Mouse (Mus musculus): ENCODE data around the gene Plpp3. TPM values are rescaled to one million over a fixed set of nuclear protein-coding genes. Genes with fewer than 3 reads are reported as not detected.
A peak's percentile ranks its signal among the peaks of the same experiment; 100 is the strongest.

Gene Plpp3
- polyA plus RNA-seq, 1 experiment from 2014 or later = 85.4 TPM

DNA sequence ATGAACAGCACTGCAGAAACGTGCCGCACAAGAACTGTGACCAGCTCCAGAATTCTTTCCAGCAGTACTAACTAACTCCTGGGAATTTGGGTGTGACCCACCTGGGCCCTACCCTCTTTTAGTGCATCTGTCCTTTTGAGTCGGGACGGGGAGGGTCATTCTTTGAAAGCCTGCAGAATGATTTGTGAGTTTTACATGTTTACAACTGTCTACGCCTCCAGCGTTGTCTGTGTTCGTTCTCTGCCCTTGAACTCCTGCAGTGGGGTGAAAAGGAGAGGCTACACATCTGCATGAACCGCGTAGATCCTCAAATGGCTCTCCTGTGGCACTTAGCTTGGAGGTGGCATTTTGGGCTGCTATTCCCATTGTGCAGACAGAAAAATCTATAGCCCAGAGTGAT lies 39.0 kb downstream of the Plpp3 start:
- WGBS = 71% methylated on average over 9 of the region's 9 CpGs
- ATAC-seq (ENCODE audit: borderline replicate concordance, extremely low read depth, low FRiP score, low TSS enrichment) = no peak
- H3K9ac ChIP-seq = no peak overlapping the region

DNA sequence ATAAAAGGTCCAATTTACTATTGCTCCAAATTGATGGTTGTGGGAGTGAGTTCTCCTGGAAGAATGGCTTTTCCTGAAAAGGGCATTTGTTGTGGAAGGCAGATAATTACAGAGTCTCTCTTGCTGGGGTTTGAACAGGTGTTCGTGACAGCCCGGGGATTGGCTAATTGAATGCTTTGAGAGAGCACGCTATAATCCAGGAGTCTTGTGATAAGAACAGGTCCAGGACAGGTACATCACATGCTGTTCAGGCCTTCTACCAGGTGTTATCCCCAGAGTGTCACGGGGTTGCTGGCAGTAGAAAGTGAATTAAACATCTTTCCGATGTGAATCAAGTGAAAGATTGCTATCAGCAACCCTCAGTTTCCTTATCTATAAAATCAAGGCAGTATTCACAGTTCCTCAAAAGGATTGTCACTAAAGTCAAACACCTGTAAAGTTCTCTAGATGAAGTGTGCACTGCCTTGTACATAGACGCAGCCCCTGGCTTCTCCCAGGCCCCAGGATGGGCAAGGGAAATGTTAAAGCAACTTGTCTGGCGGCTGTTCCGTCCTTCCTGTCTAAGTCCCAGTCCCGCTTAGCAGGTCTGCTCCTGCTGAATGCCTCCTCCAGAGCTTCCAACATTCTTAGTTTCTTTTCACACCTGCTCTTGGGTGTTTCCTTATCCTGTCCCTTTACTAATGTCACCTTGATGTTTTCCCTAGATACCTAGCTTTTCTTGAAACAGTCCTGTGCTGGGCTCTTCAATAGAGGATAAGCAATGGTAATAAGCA lies 40.0 kb downstream of the Plpp3 start:
- no peak for ATAC-seq (ENCODE audit: borderline replicate concordance, extremely low read depth, low FRiP score, low TSS enrichment)
- Histone ChIP-seq H3K27ac (no peak overlapping the region), H3K4me1 (peaks cover 39% of the 10 kb centered on the region), H3K4me3 (no peak overlapping the region), H3K9me3 (no peaks in the 10 kb centered on the region), H3K27me3 (no peaks in the 10 kb centered on the region), H3K4me2 (no peak overlapping the region), H3K9ac (no peak overlapping the region), H3K36me3 (peaks cover 39% of the 10 kb centered on the region)
- WGBS = 70% methylated on average over 9 of the region's 9 CpGs

More for the DNA sequence above, 39.0 kb downstream of the Plpp3 start:
- Histone ChIP-seq H3K27me3 (no peaks in the 10 kb centered on the region), H3K9me3 (no peaks in the 10 kb centered on the region), H3K4me1 (peaks cover 45% of the 10 kb centered on the region), H3K4me2 (no peak overlapping the region), H3K4me3 (no peak overlapping the region), H3K27ac (no peak overlapping the region), H3K36me3 (peaks cover 39% of the 10 kb centered on the region)

DNA sequence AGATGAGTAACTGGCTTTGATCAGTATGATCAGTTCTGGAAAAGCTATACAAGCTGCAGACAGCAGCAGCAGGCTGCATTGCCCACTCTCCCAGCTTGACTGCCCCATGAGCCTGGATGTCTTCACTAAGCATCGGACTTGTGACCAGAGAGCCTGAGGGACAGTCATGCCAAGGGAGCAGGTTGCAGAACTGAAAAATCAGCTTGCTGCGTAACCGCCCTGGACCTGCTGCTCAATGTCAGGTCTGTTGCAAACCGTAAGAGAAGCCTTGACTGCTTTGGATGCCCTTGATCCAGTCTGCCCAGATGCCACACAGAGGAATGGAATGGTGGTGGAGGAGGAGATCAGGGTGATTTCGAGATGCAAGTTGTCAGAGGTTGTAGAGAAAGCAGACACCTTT lies 41.5 kb downstream of the Plpp3 start:
- Histone ChIP-seq H3K4me3 (no peak overlapping the region), H3K36me3 (peaks cover 39% of the 10 kb centered on the region)
- WGBS = 91% methylated on average over 5 of the region's 5 CpGs

DNA sequence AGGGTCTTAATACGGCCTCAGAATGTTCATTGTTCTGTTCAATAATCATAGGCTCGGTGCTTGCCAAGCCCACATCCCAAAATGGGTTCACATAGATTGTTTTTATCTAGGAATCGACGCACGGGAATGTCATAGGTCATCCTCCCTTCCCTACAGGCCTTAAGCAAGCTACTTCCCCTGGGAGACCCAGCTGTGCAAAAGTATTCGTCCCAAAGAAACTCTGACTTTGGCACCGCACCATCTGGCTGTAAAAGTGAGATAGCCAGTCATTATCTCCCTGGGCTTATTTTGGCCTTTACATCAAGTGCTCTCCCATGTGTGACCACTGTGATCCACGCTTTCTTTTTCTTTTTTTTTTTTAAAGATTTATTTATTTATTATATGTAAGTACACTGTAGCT lies 42.2 kb downstream of the Plpp3 start:
- no peaks in the 10 kb centered on the region for H3K27me3 ChIP-seq
- H3K9ac ChIP-seq = no peak overlapping the region
- H3K9me3 ChIP-seq = no peaks in the 10 kb centered on the region
- H3K27ac ChIP-seq = no peak overlapping the region
- H3K36me3 ChIP-seq = peaks cover 39% of the 10 kb centered on the region
- no peak for ATAC-seq (ENCODE audit: borderline replicate concordance, extremely low read depth, low FRiP score, low TSS enrichment)
- peaks cover 43% of the 10 kb centered on the region for H3K4me1 ChIP-seq
- no peak overlapping the region for H3K4me2 ChIP-seq
- H3K4me3 ChIP-seq = no peak overlapping the region
- 66% methylated on average over 8 of the region's 8 CpGs for WGBS

More for the DNA sequence above, 41.5 kb downstream of the Plpp3 start:
- ATAC-seq (ENCODE audit: borderline replicate concordance, extremely low read depth, low FRiP score, low TSS enrichment) = no peak
- H3K27me3 ChIP-seq = no peaks in the 10 kb centered on the region
- no peak overlapping the region for H3K9ac ChIP-seq
- no peaks in the 10 kb centered on the region for H3K9me3 ChIP-seq
- H3K4me1 ChIP-seq = peaks cover 41% of the 10 kb centered on the region
- H3K27ac ChIP-seq = no peak overlapping the region
- H3K4me2 ChIP-seq = no peak overlapping the region

DNA sequence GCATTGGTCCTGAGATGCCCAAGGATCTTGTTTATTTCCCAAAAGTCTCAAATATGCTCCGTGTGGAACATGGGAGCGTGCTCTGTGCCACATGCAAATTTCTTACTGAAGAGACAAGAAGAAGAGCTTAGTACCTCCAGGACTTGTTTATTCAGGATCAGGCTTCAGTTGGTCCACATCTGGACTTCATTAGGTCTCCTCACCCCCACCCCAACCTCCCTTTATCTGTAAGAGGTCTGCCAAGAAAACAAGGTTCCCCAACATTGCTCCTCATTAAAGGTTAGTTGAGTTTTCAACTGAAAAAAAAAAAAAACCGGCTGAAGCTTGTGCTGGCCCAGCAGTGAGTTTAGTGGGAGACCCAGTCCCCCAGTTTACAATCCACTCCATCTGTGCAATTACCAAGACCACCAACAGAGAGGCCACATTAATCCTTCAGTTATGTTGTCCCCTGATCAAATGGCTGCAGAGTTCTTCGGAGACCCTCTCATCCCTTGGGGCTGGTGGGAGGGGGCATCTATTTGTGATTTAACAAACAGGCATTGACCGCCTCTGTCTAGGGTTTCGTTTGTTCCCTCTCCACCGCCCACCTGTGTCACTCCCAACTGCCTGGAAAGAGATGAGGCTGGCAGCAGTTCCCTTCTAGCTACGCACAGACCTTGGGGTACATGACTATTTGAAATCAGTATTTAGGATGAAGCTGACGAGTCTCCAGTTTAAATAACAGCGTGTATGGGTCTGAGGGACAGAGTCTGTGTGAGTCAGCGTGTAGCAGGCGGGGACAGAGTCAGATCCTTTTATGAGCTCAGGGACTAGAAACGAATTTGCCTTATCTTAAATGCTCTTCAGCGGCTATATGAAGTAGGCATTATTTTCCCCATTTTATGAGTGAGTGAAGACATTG lies 43.7 kb downstream of the Plpp3 start:
- ATAC-seq (ENCODE audit: borderline replicate concordance, extremely low read depth, low FRiP score, low TSS enrichment) = no peak
- WGBS = 50% methylated on average over 14 of the region's 14 CpGs
- H3K27me3 ChIP-seq = no peaks in the 10 kb centered on the region
- H3K9me3 ChIP-seq = no peaks in the 10 kb centered on the region
- H3K4me2 ChIP-seq = no peak overlapping the region
- peaks cover 59% of the 10 kb centered on the region for H3K4me1 ChIP-seq
- H3K9ac ChIP-seq = no peak overlapping the region
- H3K4me3 ChIP-seq = no peak overlapping the region
- H3K36me3 ChIP-seq = peaks cover 31% of the 10 kb centered on the region
- no peak overlapping the region for H3K27ac ChIP-seq

DNA sequence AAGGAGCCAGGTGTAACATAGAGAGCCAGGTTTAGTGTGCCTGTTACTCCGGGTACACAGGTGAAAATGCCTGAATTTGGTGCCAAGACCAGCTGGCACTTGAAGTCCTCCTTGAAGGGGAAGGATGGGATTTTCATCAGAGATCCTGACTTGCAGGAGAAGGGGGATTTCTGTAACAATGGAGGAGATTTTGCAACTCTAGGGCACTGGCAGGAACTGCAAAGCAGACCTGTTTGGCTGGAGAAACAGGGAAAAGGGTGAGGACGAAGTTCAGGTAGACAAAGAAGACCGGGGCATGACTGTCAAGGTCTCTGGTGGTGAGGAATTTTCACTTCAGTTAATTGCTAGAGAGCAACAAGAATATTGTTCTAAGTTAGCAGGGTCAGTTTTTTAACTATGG lies 45.3 kb downstream of the Plpp3 start:
- ATAC-seq (ENCODE audit: borderline replicate concordance, extremely low read depth, low FRiP score, low TSS enrichment) = no peak
- WGBS = 83% methylated on average over 3 of the region's 3 CpGs
- Histone ChIP-seq H3K4me1 (peaks cover 69% of the 10 kb centered on the region), H3K9ac (no peak overlapping the region), H3K27ac (no peak overlapping the region), H3K4me2 (no peak overlapping the region), H3K36me3 (peaks cover 22% of the 10 kb centered on the region), H3K9me3 (no peaks in the 10 kb centered on the region), H3K27me3 (no peaks in the 10 kb centered on the region), H3K4me3 (no peak overlapping the region)

DNA sequence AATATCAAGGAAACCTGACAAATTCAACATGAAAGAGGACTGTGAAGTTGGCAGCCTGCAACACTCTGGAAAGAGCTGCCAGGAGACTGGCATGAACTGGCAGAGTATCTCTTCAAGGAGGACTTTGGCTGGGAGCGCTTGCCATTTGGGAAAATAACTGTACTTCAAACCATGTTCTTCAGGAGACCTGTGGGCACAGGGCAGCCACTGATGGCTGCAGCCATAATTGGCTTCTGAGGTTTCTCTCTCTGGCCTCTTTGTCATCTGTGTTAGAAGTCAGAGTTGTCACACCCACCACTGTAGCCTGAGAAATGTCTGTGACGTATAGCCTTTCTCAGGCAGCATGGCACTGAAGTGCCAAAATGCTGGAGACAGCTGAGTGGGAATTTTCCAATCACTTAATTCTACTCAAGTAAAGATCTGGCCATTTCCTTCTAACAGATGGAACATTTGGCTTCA lies 46.2 kb downstream of the Plpp3 start:
- no peaks in the 10 kb centered on the region for H3K27me3 ChIP-seq
- H3K4me3 ChIP-seq = no peak overlapping the region
- H3K9ac ChIP-seq = no peak overlapping the region
- peaks cover 14% of the 10 kb centered on the region for H3K36me3 ChIP-seq
- WGBS = 81% methylated on average over 2 of the region's 2 CpGs
- H3K27ac ChIP-seq = no peak overlapping the region
- ATAC-seq (ENCODE audit: borderline replicate concordance, extremely low read depth, low FRiP score, low TSS enrichment) = no peak
- no peak overlapping the region for H3K4me2 ChIP-seq
- no peaks in the 10 kb centered on the region for H3K9me3 ChIP-seq
- peaks cover 67% of the 10 kb centered on the region for H3K4me1 ChIP-seq

DNA sequence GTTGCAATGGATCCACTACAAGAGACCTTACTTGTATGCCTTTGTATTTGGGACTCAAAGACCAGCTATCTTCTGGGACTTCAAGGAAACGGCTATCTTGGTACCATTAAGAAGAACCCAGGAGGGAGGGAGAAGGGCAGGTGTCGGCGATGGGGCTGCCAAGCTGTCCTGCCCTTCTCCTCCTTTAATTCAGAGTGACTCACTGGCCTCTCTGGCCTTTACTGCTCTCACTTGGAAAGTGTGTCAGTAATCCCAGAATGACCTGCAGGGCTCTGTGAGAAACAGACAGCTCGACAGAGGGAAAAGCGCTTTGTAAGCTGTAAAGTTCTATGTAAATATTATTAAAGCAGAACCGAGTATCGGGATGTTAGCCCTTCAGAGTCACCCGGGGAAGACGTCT lies 46.9 kb downstream of the Plpp3 start:
- Histone ChIP-seq H3K9me3 (no peaks in the 10 kb centered on the region), H3K4me1 (peaks cover 67% of the 10 kb centered on the region), H3K9ac (no peak overlapping the region), H3K27ac (no peak overlapping the region; the same call in 1 of the 2 replicates), H3K4me2 (no peak overlapping the region), H3K36me3 (peaks cover 15% of the 10 kb centered on the region), H3K4me3 (no peak overlapping the region), H3K27me3 (no peaks in the 10 kb centered on the region)
- 19% methylated on average over 9 of the region's 9 CpGs for WGBS
- ATAC-seq (ENCODE audit: borderline replicate concordance, extremely low read depth, low FRiP score, low TSS enrichment) = no peak

DNA sequence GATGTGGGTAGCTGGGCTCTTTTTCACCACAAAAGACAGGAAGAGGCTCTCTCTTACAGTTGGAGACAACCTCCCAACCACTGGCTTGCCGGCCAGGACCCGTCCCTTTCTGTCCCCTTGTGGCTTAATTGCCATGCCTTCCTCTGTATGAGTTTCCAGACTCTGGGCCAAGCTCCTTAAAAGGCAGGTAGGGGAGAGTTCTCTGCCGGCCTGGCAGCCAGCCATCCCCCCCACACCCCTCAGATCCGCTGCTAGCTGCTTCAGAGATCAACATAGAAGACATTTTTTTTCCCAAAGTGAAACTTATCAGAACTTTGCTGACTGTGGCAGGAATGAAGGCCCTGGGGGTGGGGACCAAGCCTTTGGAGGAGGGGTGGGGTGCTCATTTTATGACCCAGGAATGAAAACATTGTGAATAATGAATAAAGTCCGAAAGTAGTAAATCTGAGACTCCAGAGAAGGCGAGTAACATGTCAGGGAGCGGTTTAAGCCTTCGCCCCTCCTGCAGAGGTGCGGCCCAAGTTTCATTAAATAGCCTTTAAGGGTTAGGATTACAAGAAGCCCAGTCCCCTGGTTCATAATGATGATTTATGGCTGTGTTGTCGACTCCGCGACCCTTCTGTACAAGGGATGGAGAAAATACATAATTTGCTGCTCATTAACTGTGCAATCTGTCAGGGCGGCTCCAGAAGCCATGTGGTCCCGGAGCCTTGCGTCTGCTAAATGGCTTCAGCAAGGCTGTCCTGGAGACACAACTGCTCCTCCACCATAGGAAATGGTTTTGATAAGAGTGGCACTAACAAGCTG lies 48.1 kb downstream of the Plpp3 start:
- Histone ChIP-seq H3K27ac (peak overlapping the region; percentile 68), H3K4me1 (peaks cover 62% of the 10 kb centered on the region), H3K9ac (no peak overlapping the region), H3K9me3 (no peaks in the 10 kb centered on the region), H3K4me3 (no peak overlapping the region), H3K27me3 (no peaks in the 10 kb centered on the region), H3K4me2 (no peak overlapping the region), H3K36me3 (peaks cover 20% of the 10 kb centered on the region)
- WGBS = 44% methylated on average over 15 of the region's 15 CpGs
- peak; percentile 55 for ATAC-seq (ENCODE audit: borderline replicate concordance, extremely low read depth, low FRiP score, low TSS enrichment)

DNA sequence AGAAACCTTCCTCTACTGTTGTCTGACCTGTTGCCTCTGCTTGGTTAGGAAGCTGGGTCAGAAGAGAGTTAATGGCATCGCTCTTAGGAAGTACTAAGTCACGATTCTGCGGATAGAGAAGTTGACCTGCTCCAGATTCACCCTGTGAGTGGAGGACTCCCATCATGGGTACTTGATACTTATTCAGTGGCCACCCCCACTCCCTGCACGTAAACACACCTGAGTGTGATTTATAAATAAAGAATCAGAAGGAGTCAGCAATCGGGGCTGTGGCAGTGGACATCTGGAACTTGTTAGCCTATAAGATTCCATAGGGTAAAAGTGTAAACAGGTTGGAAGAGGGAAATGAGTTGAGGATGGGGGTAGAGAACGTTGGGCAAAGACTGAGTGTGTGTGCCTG lies 49.0 kb downstream of the Plpp3 start:
- ATAC-seq (ENCODE audit: borderline replicate concordance, extremely low read depth, low FRiP score, low TSS enrichment) = no peak
- peaks cover 58% of the 10 kb centered on the region for H3K4me1 ChIP-seq
- H3K36me3 ChIP-seq = peaks cover 24% of the 10 kb centered on the region
- H3K9ac ChIP-seq = no peak overlapping the region
- 51% methylated on average over 6 of the region's 6 CpGs for WGBS
- 0 out of 2 replicates have a peak overlapping the region, but pooled peaks have one; percentile 68 for H3K27ac ChIP-seq
- H3K9me3 ChIP-seq = no peaks in the 10 kb centered on the region
- no peaks in the 10 kb centered on the region for H3K27me3 ChIP-seq
- no peak overlapping the region for H3K4me3 ChIP-seq
- H3K4me2 ChIP-seq = no peak overlapping the region

DNA sequence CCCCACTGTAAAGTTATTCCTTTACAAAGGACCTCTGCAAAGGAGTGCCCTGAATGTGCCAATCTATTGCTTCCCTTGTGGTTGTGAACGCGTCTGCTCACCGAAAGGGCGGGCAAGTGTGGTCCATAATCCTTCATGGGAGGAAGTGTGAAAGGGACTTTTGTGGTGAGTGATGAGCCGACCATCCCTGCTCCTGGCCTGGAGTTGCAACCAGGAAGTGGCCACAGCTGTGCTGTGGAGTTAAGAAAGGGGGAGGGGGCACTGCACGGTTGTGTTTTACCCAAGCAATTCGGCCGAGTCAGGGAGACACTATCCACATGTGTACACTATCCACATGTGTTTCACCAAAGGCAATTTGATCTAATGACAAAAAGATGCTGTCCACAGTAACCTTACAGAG lies 49.8 kb downstream of the Plpp3 start:
- Histone ChIP-seq H3K4me1 (peaks cover 55% of the 10 kb centered on the region), H3K27me3 (no peaks in the 10 kb centered on the region), H3K4me2 (no peak overlapping the region), H3K4me3 (no peak overlapping the region), H3K9me3 (no peaks in the 10 kb centered on the region), H3K27ac (peak overlapping the region; percentile 41; the same call in 1 of the 2 replicates), H3K36me3 (peaks cover 31% of the 10 kb centered on the region), H3K9ac (no peak overlapping the region)
- WGBS = 36% methylated on average over 8 of the region's 8 CpGs
- ATAC-seq (ENCODE audit: borderline replicate concordance, extremely low read depth, low FRiP score, low TSS enrichment) = peak; percentile 54; the same call in 1 of the 2 replicates
